Mouse (Mus musculus) testis, adult 2 months (tissue): Measurements from ENCODE around the gene Slitrk1. TPM values are rescaled to one million over a fixed set of nuclear protein-coding genes. Genes with fewer than 3 reads are reported as not detected.

Experiments
- H3K27ac ChIP-seq: fragments of 200-500 bp; 2 replicates; pipeline ENCODE4 v1.5.1; 2012; ENCODE audit warnings: low read depth, low read length; ENCODE audit not compliant: control insufficient read depth, insufficient read depth
- H3K27me3 ChIP-seq: fragments of 200-500 bp; 2 replicates; pipeline ENCODE4 v1.6.1; 2012; ENCODE audit warnings: mild to moderate bottlenecking, low read length, moderate library complexity; ENCODE audit not compliant: control insufficient read depth, insufficient read depth
- H3K36me3 ChIP-seq: fragments of 200-500 bp; 2 replicates; pipeline ENCODE4 v1.6.1; 2012; ENCODE audit warnings: mild to moderate bottlenecking, low read length; ENCODE audit not compliant: control insufficient read depth, insufficient read depth
- H3K4me1 ChIP-seq: fragments of 200-500 bp; 2 replicates; pipeline ENCODE4 v1.6.1; 2012; ENCODE audit warnings: low read length; ENCODE audit not compliant: control insufficient read depth, insufficient read depth
- H3K4me3 ChIP-seq: fragments of 200-500 bp; 2 replicates; pipeline ENCODE4 v1.5.1; 2012; ENCODE audit warnings: low read depth, mild to moderate bottlenecking, low read length, moderate library complexity, mixed read lengths; ENCODE audit not compliant: control insufficient read depth
- CTCF ChIP-seq: fragments of 200-500 bp; IDR thresholded peaks from 2 replicates; pipeline ENCODE4 v1.5.1; 2012; ENCODE audit warnings: low read depth, mild to moderate bottlenecking, inconsistent platforms, low read length, moderate library complexity; ENCODE audit not compliant: control insufficient read depth, insufficient read depth, insufficient replicate concordance
- POLR2A ChIP-seq: fragments of 200-500 bp; IDR thresholded peaks from 2 replicates; pipeline ENCODE4 v1.6.1; 2012; ENCODE audit warnings: low read depth, mild to moderate bottlenecking, inconsistent platforms, low read length, moderate library complexity; ENCODE audit not compliant: control insufficient read depth
- polyA plus RNA-seq: library from polyadenylated mRNA; depleted of rRNA; stranded (reverse); fragments of >200 nt; gene quantifications from 2 replicates; pipeline ENCODE4 v1.2.3, GENCODE M21; 2012

Gene Slitrk1
- polyA plus RNA-seq, 1 experiment: 0.25 TPM

- Histone ChIP-seq H3K27me3 (peaks cover 3% of the 10 kb centered on the region; the same call in 1 of the 2 replicates), H3K4me1 (peaks cover 12% of the 10 kb centered on the region), H3K36me3 (no peaks in the 10 kb centered on the region), H3K27ac (no peak overlapping the region), H3K4me3 (no peak overlapping the region)
- no peak for TF ChIP-seq POLR2A
- no peak for TF ChIP-seq CTCF
Observed at GRCm38 (mm10) chr14:108910449-108911137, 3.4 kb downstream of the Slitrk1 start.

- Histone ChIP-seq H3K4me3 (no peak overlapping the region), H3K36me3 (no peaks in the 10 kb centered on the region), H3K27ac (no peak overlapping the region), H3K4me1 (peaks cover 12% of the 10 kb centered on the region), H3K27me3 (peaks cover 3% of the 10 kb centered on the region; the same call in 1 of the 2 replicates)
- no peak for TF ChIP-seq POLR2A
- no peak for TF ChIP-seq CTCF
Observed at GRCm38 (mm10) chr14:108909336-108909953, 4.5 kb downstream of the Slitrk1 start.

- no peaks in the 10 kb centered on the region for H3K27me3 ChIP-seq
- no peak overlapping the region for H3K27ac ChIP-seq
- H3K4me3 ChIP-seq: no peak overlapping the region
- no peaks in the 10 kb centered on the region for H3K4me1 ChIP-seq
- TF ChIP-seq CTCF (no peak), POLR2A (no peak)
- no peaks in the 10 kb centered on the region for H3K36me3 ChIP-seq
Observed at GRCm38 (mm10) chr14:108898601-108899000, 15.4 kb downstream of the Slitrk1 start.

GRCm38 (mm10) chr14:108895456-108895855 is 18.5 kb downstream of the Slitrk1 start:
- Histone ChIP-seq H3K4me3 (no peak overlapping the region), H3K36me3 (no peaks in the 10 kb centered on the region), H3K27me3 (no peaks in the 10 kb centered on the region), H3K27ac (no peak overlapping the region), H3K4me1 (no peaks in the 10 kb centered on the region)
- no peak for TF ChIP-seq CTCF
- no peak for TF ChIP-seq POLR2A

GRCm38 (mm10) chr14:108867816-108868215 is 46.1 kb downstream of the Slitrk1 start:
- no peak for TF ChIP-seq CTCF
- no peak for TF ChIP-seq POLR2A
- H3K4me1 ChIP-seq: no peaks in the 10 kb centered on the region
- H3K4me3 ChIP-seq: no peak overlapping the region
- no peaks in the 10 kb centered on the region for H3K27me3 ChIP-seq
- no peaks in the 10 kb centered on the region for H3K36me3 ChIP-seq
- H3K27ac ChIP-seq: no peak overlapping the region

- H3K27ac ChIP-seq: no peak overlapping the region
- TF ChIP-seq CTCF: no peak
- no peak for TF ChIP-seq POLR2A
- H3K4me3 ChIP-seq: no peak overlapping the region
- H3K27me3 ChIP-seq: no peaks in the 10 kb centered on the region
- no peaks in the 10 kb centered on the region for H3K36me3 ChIP-seq
- H3K4me1 ChIP-seq: no peaks in the 10 kb centered on the region
Observed at GRCm38 (mm10) chr14:108864631-108865030, 49.3 kb downstream of the Slitrk1 start.

GRCm38 (mm10) chr14:108859310-108859709 is 54.6 kb downstream of the Slitrk1 start:
- Histone ChIP-seq H3K27ac (no peak overlapping the region), H3K36me3 (no peaks in the 10 kb centered on the region), H3K4me1 (no peaks in the 10 kb centered on the region), H3K27me3 (no peaks in the 10 kb centered on the region), H3K4me3 (no peak overlapping the region)
- TF ChIP-seq CTCF: no peak
- no peak for TF ChIP-seq POLR2A
